Mouse (Mus musculus) embryonic facial prominence, embryonic 15.5 days (tissue): ENCODE measurements around the gene Ppp1r1a. TPM values are rescaled to one million over a fixed set of nuclear protein-coding genes. Genes with fewer than 3 reads are reported as not detected.
A peak's percentile ranks its signal among the peaks of the same experiment; 100 is the strongest.

ENCODE experiments used
- ATAC-seq: fragments of 200-750 bp; cut with Nextera tagmentation; 2 replicates; pipeline ENCODE4 v1.8.0; 2017; ENCODE audit warnings: low read depth, moderate TSS enrichment; ENCODE audit not compliant: insufficient number of reproducible peaks, low FRiP score, low TSS enrichment
- H3K27ac ChIP-seq: fragments of 300-500 bp; sonication (generic); replicated peaks from 2 replicates; pipeline ENCODE4 v1.5.1; 2015; ENCODE audit warnings: mild to moderate bottlenecking, inconsistent platforms
- H3K27me3 ChIP-seq: fragments of 300-500 bp; sonication (generic); 2 replicates; pipeline ENCODE4 v1.6.1; 2015; ENCODE audit warnings: inconsistent platforms
- H3K36me3 ChIP-seq: fragments of 300-500 bp; sonication (generic); 2 replicates; pipeline ENCODE4 v1.6.1; 2015; ENCODE audit warnings: mild to moderate bottlenecking, inconsistent platforms
- H3K4me1 ChIP-seq: fragments of 300-500 bp; sonication (generic); 2 replicates; pipeline ENCODE4 v1.6.1; 2015; ENCODE audit warnings: inconsistent platforms
- H3K4me2 ChIP-seq: fragments of 300-500 bp; sonication (generic); replicated peaks from 2 replicates; pipeline ENCODE4 v1.6.1; 2015; ENCODE audit warnings: mild to moderate bottlenecking, inconsistent platforms
- H3K4me3 ChIP-seq: fragments of 300-500 bp; sonication (generic); replicated peaks from 2 replicates; pipeline ENCODE4 v1.5.1; 2015; ENCODE audit warnings: mild to moderate bottlenecking, inconsistent platforms
- H3K9ac ChIP-seq: fragments of 300-500 bp; sonication (generic); 2 replicates; pipeline ENCODE4 v1.6.1; 2015; ENCODE audit warnings: inconsistent platforms
- H3K9me3 ChIP-seq: fragments of 300-500 bp; sonication (generic); replicated peaks from 2 replicates; pipeline ENCODE4 v1.6.1; 2016; ENCODE audit warnings: inconsistent platforms
- WGBS: fragments of 180-500 bp; shearing (Covaris S2); methylation state at CpG from one replicate; pipeline ENCODE4 v1.1.7; 2015; 5-methylcytosine and 5-hydroxymethylcytosine counted together
- polyA plus RNA-seq: library from polyadenylated mRNA; unstranded; fragments of >200 nt; fragmentation: Nextera tagmentation; extraction: Ambion mirVana; gene quantifications from 2 replicates; pipeline ENCODE4 v1.2.1, GENCODE M21; 2015

Ppp1r1a gene
- polyA plus RNA-seq, 1 experiment from 2014 or later = 13.8 TPM

GRCm38 (mm10) chr15:103488336-103488735 lies 49.5 kb downstream of the Ppp1r1a start:
- Histone ChIP-seq H3K4me1 (no peaks in the 10 kb centered on the region), H3K27me3 (no peaks in the 10 kb centered on the region), H3K9me3 (no peaks in the 10 kb centered on the region), H3K4me2 (no peak overlapping the region), H3K36me3 (no peaks in the 10 kb centered on the region), H3K4me3 (no peak overlapping the region), H3K27ac (0 out of 2 replicates have a peak overlapping the region, but pooled peaks have one; percentile 11), H3K9ac (no peak overlapping the region)
- WGBS = 55% methylated on average over 4 of the region's 4 CpGs
- no peak for ATAC-seq

GRCm38 (mm10) chr15:103486658-103487057 lies 51.1 kb downstream of the Ppp1r1a start:
- H3K9ac ChIP-seq = no peak overlapping the region
- ATAC-seq = no peak
- 65% methylated on average over 1 of the region's 1 CpGs for WGBS

GRCm38 (mm10) chr15:103485106-103485505 lies 52.7 kb downstream of the Ppp1r1a start:
- no peak overlapping the region for H3K27ac ChIP-seq
- WGBS = 42% methylated on average over 3 of the region's 3 CpGs
- no peaks in the 10 kb centered on the region for H3K9me3 ChIP-seq
- H3K4me3 ChIP-seq = no peak overlapping the region
- H3K9ac ChIP-seq = no peak overlapping the region
- H3K4me2 ChIP-seq = no peak overlapping the region
- H3K27me3 ChIP-seq = no peaks in the 10 kb centered on the region
- H3K4me1 ChIP-seq = no peaks in the 10 kb centered on the region
- ATAC-seq = no peak
- H3K36me3 ChIP-seq = no peaks in the 10 kb centered on the region

More at GRCm38 (mm10) chr15:103486658-103487057, 51.1 kb downstream of the Ppp1r1a start:
- Histone ChIP-seq H3K27ac (no peak overlapping the region), H3K27me3 (no peaks in the 10 kb centered on the region), H3K4me2 (no peak overlapping the region), H3K4me1 (no peaks in the 10 kb centered on the region), H3K4me3 (no peak overlapping the region), H3K9me3 (no peaks in the 10 kb centered on the region), H3K36me3 (no peaks in the 10 kb centered on the region)

- no peak overlapping the region for H3K9ac ChIP-seq
- 64% methylated on average over 2 of the region's 2 CpGs for WGBS
- no peak overlapping the region for H3K4me3 ChIP-seq
- ATAC-seq = no peak
- H3K4me2 ChIP-seq = no peak overlapping the region
- no peaks in the 10 kb centered on the region for H3K9me3 ChIP-seq
- no peaks in the 10 kb centered on the region for H3K36me3 ChIP-seq
- H3K4me1 ChIP-seq = no peaks in the 10 kb centered on the region
- no peak overlapping the region for H3K27ac ChIP-seq
- H3K27me3 ChIP-seq = no peaks in the 10 kb centered on the region
Observed at GRCm38 (mm10) chr15:103484490-103484889, 53.3 kb downstream of the Ppp1r1a start.

- WGBS = 0% methylated on average over 1 of the region's 1 CpGs
- Histone ChIP-seq H3K4me1 (no peaks in the 10 kb centered on the region), H3K36me3 (no peaks in the 10 kb centered on the region), H3K27ac (no peak overlapping the region), H3K4me3 (no peak overlapping the region), H3K27me3 (no peaks in the 10 kb centered on the region), H3K9ac (no peak overlapping the region), H3K4me2 (no peak overlapping the region), H3K9me3 (no peaks in the 10 kb centered on the region)
- ATAC-seq = no peak
Observed at GRCm38 (mm10) chr15:103482488-103482887, 55.3 kb downstream of the Ppp1r1a start.

Other genes starting within 250 kb of the Ppp1r1a start
- gene Gpr84, start 227.4 kb downstream of the Ppp1r1a start, polyA plus RNA-seq = 0.50 and 0.73 TPM in 2 replicates
- gene Zfp385a, start 197.9 kb downstream of the Ppp1r1a start, polyA plus RNA-seq = 16.1 and 18.9 TPM in 2 replicates
- gene Itga5, start 171.2 kb downstream of the Ppp1r1a start, polyA plus RNA-seq = 51.2 and 52.2 TPM in 2 replicates
- gene Gtsf1, start 107.5 kb downstream of the Ppp1r1a start, polyA plus RNA-seq = not detected in 2 replicates
- gene Gtsf2, start 89.5 kb downstream of the Ppp1r1a start, polyA plus RNA-seq = not detected in 2 replicates
- 3.9 and 4.9 TPM in 2 replicates for gene Nckap1l, start 84.2 kb downstream of the Ppp1r1a start, polyA plus RNA-seq
- 7.1 TPM in 2 replicates for gene Pde1b, start 35.0 kb downstream of the Ppp1r1a start, polyA plus RNA-seq
- gene Glycam1, start 27.1 kb upstream of the Ppp1r1a start, polyA plus RNA-seq = not detected in 2 replicates
- gene Mucl1, start 217.5 kb upstream of the Ppp1r1a start, polyA plus RNA-seq = not detected in 2 replicates